Mouse (Mus musculus) cerebellum, adult 2 months (tissue): Measurements from ENCODE around the gene Kras. TPM values are rescaled to one million over a fixed set of nuclear protein-coding genes. Genes with fewer than 3 reads are reported as not detected.

Source experiments
- DNase-seq, 2 experiments: peaks; one replicate each; pipeline ENCODE4 v3.0.0; 2021
- H3K27ac ChIP-seq: fragments of 200-500 bp; 2 replicates; pipeline ENCODE4 v1.5.1; 2012; ENCODE audit warnings: low read length, control low read depth, inconsistent platforms; ENCODE audit not compliant: insufficient read depth
- H3K27me3 ChIP-seq: fragments of 200-500 bp; 2 replicates; pipeline ENCODE4 v1.6.1; 2012; ENCODE audit warnings: inconsistent platforms, mild to moderate bottlenecking, low read length, moderate library complexity; ENCODE audit not compliant: control insufficient read depth, insufficient read depth
- H3K4me1 ChIP-seq: fragments of 200-500 bp; 2 replicates; pipeline ENCODE4 v1.6.1; 2011; ENCODE audit warnings: low read length; ENCODE audit not compliant: control insufficient read depth, insufficient read depth
- H3K4me3 ChIP-seq: fragments of 200-500 bp; replicated peaks from 2 replicates; pipeline ENCODE3; 2011; ENCODE audit warnings: mild to moderate bottlenecking, low read depth, low read length, control low read depth; ENCODE audit not compliant: insufficient read depth
- CTCF ChIP-seq: fragments of 200-500 bp; IDR thresholded peaks from 2 replicates; pipeline ENCODE4 v1.5.1; 2011; ENCODE audit warnings: low read depth, mild to moderate bottlenecking, control low read depth, low read length, moderate library complexity, borderline replicate concordance; ENCODE audit not compliant: insufficient read depth
- POLR2A ChIP-seq: fragments of 200-500 bp; IDR thresholded peaks from 2 replicates; pipeline ENCODE4 v1.6.1; 2011; ENCODE audit warnings: low read length, control low read depth, borderline replicate concordance; ENCODE audit not compliant: insufficient read depth
- WGBS: fragments of 180-500 bp; shearing (Covaris S2); methylation state at CpG from one replicate; pipeline ENCODE4 v1.1.7; 2018; 5-methylcytosine and 5-hydroxymethylcytosine counted together
- polyA plus RNA-seq: library from polyadenylated mRNA; depleted of rRNA; stranded (reverse); fragments of >200 nt; gene quantifications from 2 replicates; pipeline ENCODE4 v1.2.3, GENCODE M21; 2012; rRNA removed

Kras gene
- 38.6 and 40.8 TPM in 2 replicates for polyA plus RNA-seq

DNA sequence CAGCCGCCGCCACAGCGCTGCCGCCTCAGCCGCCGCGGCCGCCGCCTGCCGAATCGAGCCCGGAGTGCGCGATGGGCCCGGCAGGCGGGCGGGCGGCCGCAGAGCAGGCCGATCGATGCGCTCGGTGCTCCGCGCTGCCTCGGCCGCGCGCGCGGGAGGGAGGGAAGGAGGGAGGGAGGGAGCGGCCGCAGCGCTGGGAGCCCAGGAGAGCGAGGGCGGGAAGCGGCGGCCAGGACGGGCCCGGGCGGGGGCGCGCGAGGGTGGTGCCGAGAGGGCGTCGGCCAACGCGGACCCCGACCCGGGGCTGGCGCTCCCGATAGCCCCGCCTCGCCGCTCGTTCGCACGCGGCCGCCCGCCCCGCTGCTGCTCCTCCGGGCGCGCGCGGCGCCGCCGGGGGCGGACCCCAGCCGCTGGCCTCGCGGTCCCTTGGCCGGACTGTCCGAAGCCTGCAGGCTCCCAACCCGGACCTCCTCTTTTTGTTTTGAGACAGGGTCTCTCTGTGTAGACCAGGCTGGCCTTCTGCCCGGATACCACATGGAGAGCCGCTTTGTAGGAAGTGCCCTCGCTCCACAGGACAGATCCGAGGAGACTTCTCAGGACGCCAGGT lies at the start of gene Kras:
Gene Kras, minus strand, starts transcription at position 55 of the 607 bp plus-strand sequence.
- no peaks in the 10 kb centered on the region for H3K27me3 ChIP-seq

DNA sequence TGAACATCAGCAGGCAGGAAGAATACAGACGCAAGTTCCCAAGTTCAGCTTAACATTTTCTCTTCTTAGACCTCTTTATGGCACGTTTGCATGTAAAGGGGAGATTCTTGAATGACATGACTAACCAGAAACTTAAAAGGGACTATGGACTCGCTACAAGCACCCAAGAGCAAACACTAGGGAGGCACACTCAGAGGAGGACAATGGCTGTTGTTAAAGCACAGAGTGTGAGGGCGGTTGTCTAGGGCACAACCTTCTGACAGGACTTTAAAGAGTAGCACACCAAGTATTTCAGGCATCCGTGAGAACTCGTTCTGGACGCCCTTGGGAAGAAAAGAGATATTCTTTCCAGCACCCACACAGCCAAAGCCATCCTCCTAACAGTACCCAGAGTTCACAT lies 47.6 kb upstream of the Kras start:
- H3K4me3 ChIP-seq, result no peak overlapping the region
- WGBS, result 79% methylated on average over 7 of the region's 7 CpGs
- TF ChIP-seq POLR2A, result no peak
- no peak for TF ChIP-seq CTCF

More for the DNA sequence above, at the start of gene Kras:
- Histone ChIP-seq H3K4me3 (peak within 1 kb of the TSS; percentile 92), H3K4me1 (peaks cover 5% of the 10 kb centered on the region; the same call in 1 of the 2 replicates), H3K27ac (peak within 1 kb of the TSS; percentile 70)
- WGBS, result under 1% methylated on average over 74 of the region's 83 CpGs
- TF ChIP-seq CTCF, result no peak
- peak; percentile 63 for TF ChIP-seq POLR2A
- DNase-seq, result peak; percentile 91

DNA sequence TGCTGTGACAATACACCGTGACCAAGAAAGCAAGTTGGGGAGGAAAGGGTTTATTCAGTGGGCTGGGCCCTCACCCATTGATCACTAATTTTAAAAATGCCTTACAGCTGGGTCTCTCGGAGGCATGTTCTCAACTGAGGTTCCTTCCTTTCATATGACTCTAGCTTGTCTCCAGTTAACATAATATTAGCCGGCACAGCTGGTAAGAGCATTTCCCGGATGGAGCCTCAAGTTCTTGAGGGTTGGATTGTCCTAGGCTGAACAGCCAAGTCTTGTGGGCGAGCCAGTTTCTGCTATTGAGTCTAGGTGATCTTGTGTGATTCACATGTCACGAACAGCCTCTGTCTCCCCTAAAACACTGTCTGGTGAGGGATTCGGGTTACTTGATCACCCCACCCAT lies 46.9 kb upstream of the Kras start:
- TF ChIP-seq CTCF, result no peak
- no peak for TF ChIP-seq POLR2A
- no peak overlapping the region for H3K4me3 ChIP-seq
- H3K27me3 ChIP-seq, result no peaks in the 10 kb centered on the region
- H3K4me1 ChIP-seq, result no peaks in the 10 kb centered on the region
- no peak overlapping the region for H3K27ac ChIP-seq
- no peak for DNase-seq
- WGBS, result 88% methylated on average over 7 of the region's 7 CpGs

More for the DNA sequence above, 47.6 kb upstream of the Kras start:
- Histone ChIP-seq H3K4me1 (no peaks in the 10 kb centered on the region), H3K27ac (no peak overlapping the region), H3K27me3 (no peaks in the 10 kb centered on the region)
- DNase-seq, result no peak

DNA sequence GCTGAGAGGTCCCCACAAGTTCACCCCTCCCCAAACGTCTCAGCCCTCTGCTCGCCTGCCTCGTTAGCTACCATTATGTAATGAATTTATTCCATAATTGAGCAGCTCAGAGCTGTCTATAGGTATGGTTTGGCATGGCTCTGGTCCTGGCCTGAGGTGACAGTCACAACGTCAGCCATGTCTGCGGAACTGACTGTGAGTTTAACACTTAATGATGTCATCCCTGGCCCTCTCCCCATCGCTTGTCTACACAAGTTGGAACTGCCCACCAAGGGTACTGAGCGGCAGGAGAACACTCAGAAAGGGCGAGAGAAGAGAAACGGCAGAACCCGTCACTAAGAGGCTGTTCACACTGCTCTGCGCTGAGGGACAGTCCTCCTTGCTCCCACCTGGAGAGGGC lies 45.1 kb upstream of the Kras start:
- Histone ChIP-seq H3K27me3 (no peaks in the 10 kb centered on the region), H3K27ac (no peak overlapping the region), H3K4me3 (no peak overlapping the region), H3K4me1 (no peaks in the 10 kb centered on the region)
- DNase-seq, result no peak
- 48% methylated on average over 11 of the region's 11 CpGs for WGBS
- no peak for TF ChIP-seq POLR2A
- no peak for TF ChIP-seq CTCF

DNA sequence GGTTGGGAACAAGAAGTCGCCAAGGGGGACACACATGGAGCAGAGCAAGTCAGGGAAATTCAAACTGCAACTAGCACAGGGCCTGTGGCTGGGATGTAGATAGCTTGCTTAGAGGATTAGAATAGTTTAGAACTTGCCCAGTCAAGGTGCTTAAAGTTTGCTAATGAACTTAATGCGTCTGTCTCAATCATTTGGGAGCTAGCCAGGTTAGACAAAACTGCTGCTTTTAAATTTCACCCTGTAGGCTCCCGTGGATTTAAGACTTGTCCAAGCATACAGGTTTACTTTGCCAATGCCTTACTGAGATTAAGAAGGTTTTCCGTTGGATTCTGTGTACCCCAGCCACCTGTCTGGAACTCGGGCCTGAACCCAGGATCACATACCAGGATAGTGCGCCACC lies 43.1 kb upstream of the Kras start:
- Histone ChIP-seq H3K4me3 (no peak overlapping the region), H3K27me3 (no peaks in the 10 kb centered on the region), H3K4me1 (no peaks in the 10 kb centered on the region), H3K27ac (no peak overlapping the region)
- no peak for DNase-seq
- WGBS, result 84% methylated on average over 6 of the region's 6 CpGs
- TF ChIP-seq CTCF, result no peak
- no peak for TF ChIP-seq POLR2A

DNA sequence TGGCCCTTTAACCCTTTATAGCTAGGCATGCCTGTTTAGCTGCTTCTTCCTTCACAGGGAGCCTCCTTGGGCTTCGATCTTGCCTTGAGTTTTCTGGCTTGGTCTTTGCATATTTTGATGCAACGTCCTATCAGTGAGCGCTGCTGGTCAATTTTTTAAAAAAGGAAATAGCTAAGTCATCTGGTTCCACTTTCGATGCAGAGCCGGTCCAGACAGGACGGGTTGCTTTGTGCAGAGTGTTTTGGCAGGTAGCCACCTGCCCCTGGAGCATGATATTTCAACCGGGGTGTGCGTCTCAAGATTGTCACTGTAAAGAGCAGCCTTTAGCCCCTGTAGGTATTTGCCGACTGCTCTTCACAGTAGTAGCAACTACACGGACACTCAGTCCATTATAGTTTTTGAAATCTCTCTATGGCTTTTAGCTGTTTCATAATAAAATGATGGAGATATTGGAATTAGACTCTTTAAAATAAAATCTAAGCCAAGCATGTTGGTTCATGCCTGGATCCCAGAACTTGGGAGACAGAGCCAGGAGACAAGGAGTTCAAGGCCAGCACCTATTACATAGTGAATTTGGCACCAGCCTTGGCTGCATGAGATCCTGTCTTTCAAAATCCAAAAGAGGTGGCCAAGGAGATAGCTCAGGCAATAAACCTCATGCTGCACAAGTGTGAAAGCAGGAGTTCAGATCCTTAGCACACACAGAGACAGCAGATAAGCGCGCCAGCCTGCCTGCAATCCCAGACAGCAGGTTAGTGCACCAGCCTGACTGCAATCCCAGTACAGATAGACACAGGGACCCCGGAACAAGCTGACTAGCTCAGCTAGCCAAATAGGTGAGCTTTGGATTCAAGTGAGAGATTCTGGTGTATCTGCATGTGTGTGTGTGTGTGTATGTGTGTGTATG lies 41.6 kb upstream of the Kras start:
- H3K4me3 ChIP-seq, result no peak overlapping the region
- TF ChIP-seq POLR2A (no peak), CTCF (no peak)
- H3K27me3 ChIP-seq, result no peaks in the 10 kb centered on the region
- WGBS, result 59% methylated on average over 13 of the region's 13 CpGs
- no peak for DNase-seq
- H3K4me1 ChIP-seq, result no peaks in the 10 kb centered on the region
- H3K27ac ChIP-seq, result no peak overlapping the region

DNA sequence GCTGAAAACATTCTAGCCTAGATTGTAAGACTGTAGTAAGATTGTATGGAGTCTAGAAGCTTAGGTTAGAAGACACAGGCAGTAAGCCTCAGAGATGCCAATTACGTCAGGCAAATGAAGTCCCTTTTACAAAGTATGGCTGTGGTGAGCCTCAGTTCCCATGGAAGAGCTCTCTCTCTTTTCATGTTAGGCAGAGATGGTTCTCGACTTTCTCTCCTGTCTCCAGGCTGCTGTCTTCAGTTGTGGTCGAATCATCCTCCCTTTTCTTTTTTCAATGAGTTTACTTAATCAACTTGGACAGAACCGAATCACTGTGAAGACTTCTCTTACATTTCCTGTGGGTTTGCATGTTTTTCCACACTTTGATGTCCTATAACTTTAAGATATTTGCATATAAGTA lies 35.6 kb upstream of the Kras start:
- 72% methylated on average over 4 of the region's 4 CpGs for WGBS
- Histone ChIP-seq H3K27me3 (no peaks in the 10 kb centered on the region), H3K4me3 (no peak overlapping the region), H3K4me1 (no peaks in the 10 kb centered on the region), H3K27ac (no peak overlapping the region)
- TF ChIP-seq CTCF (no peak), POLR2A (no peak)
- DNase-seq, result no peak

DNA sequence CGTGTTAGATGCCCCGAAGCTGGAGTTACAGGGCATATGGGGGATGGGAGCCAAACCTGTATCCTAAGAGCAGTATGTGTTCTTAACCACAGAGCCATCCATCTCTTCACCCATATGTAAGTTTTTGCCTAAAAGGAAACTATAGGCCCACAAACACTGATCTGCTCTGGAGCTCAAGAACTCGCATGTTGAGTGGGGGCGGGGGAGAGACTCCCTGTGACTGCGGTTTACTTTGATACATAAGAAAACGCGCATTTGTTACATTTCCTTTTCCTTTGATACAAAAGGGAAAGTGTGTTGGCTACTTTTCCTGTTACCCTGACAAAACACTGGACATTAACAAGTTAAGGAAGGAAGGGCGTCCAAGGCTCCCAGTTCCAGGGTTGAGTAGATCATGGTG lies 34.2 kb upstream of the Kras start:
- DNase-seq, result no peak
- Histone ChIP-seq H3K27me3 (no peaks in the 10 kb centered on the region), H3K4me3 (no peak overlapping the region), H3K4me1 (no peaks in the 10 kb centered on the region), H3K27ac (no peak overlapping the region)
- 91% methylated on average over 8 of the region's 8 CpGs for WGBS
- TF ChIP-seq CTCF (no peak), POLR2A (no peak)
